Mouse (Mus musculus) forebrain, embryonic 13.5 days (tissue): Measurements from ENCODE around the gene Trpm8. TPM values are rescaled to one million over a fixed set of nuclear protein-coding genes. Genes with fewer than 3 reads are reported as not detected.
A peak's percentile ranks its signal among the peaks of the same experiment; 100 is the strongest.

ENCODE experiments used
- ATAC-seq: fragments of 200-750 bp; cut with Nextera tagmentation; 2 replicates; pipeline ENCODE4 v1.8.0; 2017
- H3K27ac ChIP-seq: fragments of 300-500 bp; sonication (generic); 2 replicates; pipeline ENCODE4 v1.5.1; 2015; ENCODE audit warnings: inconsistent platforms, mild to moderate bottlenecking, moderate library complexity
- H3K27me3 ChIP-seq: fragments of 300-500 bp; sonication (generic); 2 replicates; pipeline ENCODE4 v1.6.1; 2015; ENCODE audit warnings: mild to moderate bottlenecking, inconsistent platforms
- H3K36me3 ChIP-seq: fragments of 300-500 bp; sonication (generic); 2 replicates; pipeline ENCODE4 v1.6.1; 2015; ENCODE audit warnings: mild to moderate bottlenecking, inconsistent platforms; ENCODE audit not compliant: poor library complexity, severe bottlenecking
- H3K4me1 ChIP-seq: fragments of 300-500 bp; sonication (generic); 2 replicates; pipeline ENCODE4 v1.6.1; 2015; ENCODE audit warnings: inconsistent platforms
- H3K4me2 ChIP-seq: fragments of 300-500 bp; sonication (generic); 2 replicates; pipeline ENCODE4 v1.6.1; 2015; ENCODE audit warnings: inconsistent platforms, mild to moderate bottlenecking, moderate library complexity
- H3K4me3 ChIP-seq: fragments of 300-500 bp; sonication (generic); 2 replicates; pipeline ENCODE4 v1.5.1; 2015; ENCODE audit warnings: mild to moderate bottlenecking, inconsistent platforms
- H3K9ac ChIP-seq: fragments of 300-500 bp; sonication (generic); 2 replicates; pipeline ENCODE4 v1.6.1; 2015; ENCODE audit warnings: mild to moderate bottlenecking, inconsistent platforms
- H3K9me3 ChIP-seq: fragments of 300-500 bp; sonication (generic); replicated peaks from 2 replicates; pipeline ENCODE4 v1.6.1; 2016; ENCODE audit warnings: inconsistent platforms
- WGBS: fragments of 180-500 bp; shearing (Covaris S2); methylation state at CpG from one replicate; pipeline ENCODE4 v1.1.7; 2015; 5-methylcytosine and 5-hydroxymethylcytosine counted together
- polyA plus RNA-seq: library from polyadenylated mRNA; unstranded; fragments of >200 nt; fragmentation: Nextera tagmentation; extraction: Ambion mirVana; gene quantifications from 2 replicates; pipeline ENCODE4 v1.2.1, GENCODE M21; 2015

Trpm8 gene
- polyA plus RNA-seq, 1 experiment from 2014 or later: 0.06 TPM

DNA sequence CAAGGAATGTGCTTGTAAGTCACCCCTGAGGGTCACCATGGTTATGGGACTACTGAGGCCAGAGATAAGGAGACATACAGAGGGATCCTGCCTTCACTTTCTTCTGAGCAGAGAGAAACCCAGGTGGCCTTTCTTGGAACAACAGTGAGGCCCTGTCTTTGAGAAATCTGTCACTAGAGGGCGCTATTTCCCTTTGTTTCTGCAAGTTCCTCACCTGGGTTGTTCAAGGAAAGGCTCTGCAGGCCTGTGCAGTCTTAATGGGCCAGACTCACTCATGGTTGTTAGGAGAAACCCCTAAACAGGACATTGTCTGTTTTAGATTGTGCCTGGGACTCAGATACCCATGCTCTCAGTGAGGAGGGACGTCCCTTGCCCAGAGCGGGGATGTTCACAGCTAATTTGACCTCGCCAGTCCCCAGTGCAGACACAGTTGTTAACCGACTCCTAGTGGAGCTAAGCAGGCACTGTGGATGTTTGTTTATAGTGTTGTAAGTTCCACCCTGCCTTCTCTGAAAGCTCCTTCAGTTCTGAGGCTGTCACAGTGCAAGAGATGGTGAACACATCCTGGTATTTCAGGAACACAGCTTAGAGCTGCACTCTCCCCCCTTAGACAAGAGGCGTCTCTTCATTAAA, 80.1 kb downstream of the Trpm8 start:
- Histone ChIP-seq H3K27ac (no peak overlapping the region), H3K9ac (no peak overlapping the region), H3K4me1 (0 out of 2 replicates have a peak, but pooled peaks cover 5% of the 10 kb centered on the region), H3K4me3 (no peak overlapping the region), H3K4me2 (no peak overlapping the region), H3K36me3 (no peaks in the 10 kb centered on the region), H3K9me3 (no peaks in the 10 kb centered on the region), H3K27me3 (no peaks in the 10 kb centered on the region)
- 61% methylated on average over 6 of the region's 6 CpGs for WGBS
- peak; percentile 84 for ATAC-seq

GRCm38 (mm10) chr1:88358102-88358654, 80.7 kb downstream of the Trpm8 start:
- Histone ChIP-seq H3K4me3 (no peak overlapping the region), H3K4me1 (no peaks in the 10 kb centered on the region), H3K27ac (no peak overlapping the region), H3K4me2 (no peak overlapping the region), H3K9ac (no peak overlapping the region), H3K9me3 (no peaks in the 10 kb centered on the region), H3K27me3 (no peaks in the 10 kb centered on the region), H3K36me3 (no peaks in the 10 kb centered on the region)
- ATAC-seq: no peak
- 75% methylated on average over 7 of the region's 7 CpGs for WGBS

DNA sequence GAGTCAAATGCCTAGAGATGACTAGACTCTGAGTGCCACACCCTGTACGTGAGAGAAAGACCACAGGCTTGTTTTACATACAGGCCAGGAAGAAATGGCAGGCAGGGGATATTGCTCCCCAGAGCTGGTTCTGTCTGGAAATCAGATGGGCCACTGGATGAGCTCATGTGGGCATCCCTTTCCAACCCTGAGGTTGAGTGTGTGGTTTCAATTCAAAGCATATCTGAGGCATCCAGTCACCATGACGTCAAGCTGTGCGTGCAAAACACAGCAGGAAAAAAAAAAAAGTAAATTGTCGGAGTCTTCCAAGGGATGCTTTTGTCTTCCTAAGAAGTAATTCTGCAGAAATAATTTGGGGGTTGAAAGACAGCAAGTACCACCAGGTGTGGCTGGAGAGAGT, 83.6 kb downstream of the Trpm8 start:
- Histone ChIP-seq H3K9ac (no peak overlapping the region), H3K9me3 (no peaks in the 10 kb centered on the region), H3K4me3 (no peak overlapping the region), H3K27ac (no peak overlapping the region), H3K36me3 (no peaks in the 10 kb centered on the region), H3K4me1 (no peaks in the 10 kb centered on the region), H3K27me3 (no peaks in the 10 kb centered on the region), H3K4me2 (no peak overlapping the region)
- WGBS: 45% methylated on average over 4 of the region's 4 CpGs
- ATAC-seq: no peak

DNA sequence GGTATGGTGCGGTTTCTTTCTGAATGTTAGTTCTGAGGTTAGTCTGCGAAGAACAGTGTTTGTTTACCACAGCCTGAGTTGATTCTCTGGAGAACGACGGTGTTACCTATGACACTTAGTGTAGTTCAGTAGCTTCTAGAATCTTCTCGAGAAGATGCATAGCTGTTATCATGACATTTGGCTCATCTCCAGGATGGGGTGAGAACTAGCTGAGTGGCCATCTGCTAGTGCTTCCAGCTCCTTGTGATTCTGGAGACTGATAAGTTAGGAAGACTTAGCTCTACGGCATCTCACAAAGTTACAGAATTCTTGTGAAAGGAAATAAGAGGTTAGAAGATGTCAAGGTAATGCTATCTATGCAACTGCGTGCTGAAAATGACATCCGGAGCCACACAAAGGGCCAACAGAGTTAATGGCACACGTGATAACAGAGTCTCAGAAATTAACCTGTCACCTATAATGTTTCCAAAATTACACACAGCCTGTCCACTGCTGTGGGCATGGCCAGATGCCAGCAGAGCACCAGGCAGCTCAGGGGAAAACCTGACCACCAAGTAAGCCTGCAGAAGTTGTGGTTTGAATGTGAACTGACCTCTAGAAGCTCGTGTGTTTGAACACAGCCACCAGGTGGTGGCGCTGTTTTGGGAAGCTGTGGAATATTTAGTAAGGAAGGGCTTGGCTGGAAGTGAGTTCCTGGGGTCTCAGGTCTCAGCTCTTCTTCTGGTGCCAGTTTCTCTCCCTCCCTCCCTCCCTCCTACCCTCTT, 89.6 kb downstream of the Trpm8 start:
- H3K27me3 ChIP-seq: no peaks in the 10 kb centered on the region
- H3K36me3 ChIP-seq: no peaks in the 10 kb centered on the region
- no peak overlapping the region for H3K4me2 ChIP-seq
- no peak overlapping the region for H3K27ac ChIP-seq
- no peaks in the 10 kb centered on the region for H3K9me3 ChIP-seq
- no peak for ATAC-seq
- H3K4me1 ChIP-seq: peaks cover 7% of the 10 kb centered on the region
- no peak overlapping the region for H3K4me3 ChIP-seq
- 83% methylated on average over 11 of the region's 11 CpGs for WGBS
- no peak overlapping the region for H3K9ac ChIP-seq

- H3K9ac ChIP-seq: no peak overlapping the region
- no peak for ATAC-seq
- no peak overlapping the region for H3K27ac ChIP-seq
- no peak overlapping the region for H3K4me2 ChIP-seq
- no peaks in the 10 kb centered on the region for H3K36me3 ChIP-seq
- no peaks in the 10 kb centered on the region for H3K9me3 ChIP-seq
- H3K4me1 ChIP-seq: no peaks in the 10 kb centered on the region
- no peaks in the 10 kb centered on the region for H3K27me3 ChIP-seq
- WGBS: 94% methylated on average over 1 of the region's 1 CpGs
- no peak overlapping the region for H3K4me3 ChIP-seq
Observed at GRCm38 (mm10) chr1:88378446-88378845, 101.0 kb downstream of the Trpm8 start.

DNA sequence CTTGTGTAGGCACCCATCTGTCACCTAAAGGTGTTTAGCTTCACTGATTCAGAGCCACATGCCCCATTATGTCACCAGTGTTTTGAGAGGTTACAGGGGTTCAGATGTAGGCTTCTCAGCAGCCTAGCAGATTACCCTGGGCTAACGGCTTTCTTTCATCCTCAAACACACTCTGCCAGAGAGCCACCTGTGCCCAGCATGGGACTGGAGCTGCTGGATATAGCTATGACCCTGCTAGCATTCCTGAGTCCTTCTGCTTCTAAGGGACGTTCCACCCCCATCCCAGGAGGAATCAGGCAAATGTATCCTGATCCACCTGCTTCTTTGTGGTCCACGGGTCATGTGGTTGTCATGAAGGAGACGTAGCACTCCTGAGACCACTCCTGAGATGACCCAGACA, 114.2 kb downstream of the Trpm8 start:
- Histone ChIP-seq H3K4me3 (no peak overlapping the region), H3K4me2 (no peak overlapping the region), H3K36me3 (no peaks in the 10 kb centered on the region), H3K27me3 (no peaks in the 10 kb centered on the region), H3K9me3 (no peaks in the 10 kb centered on the region), H3K9ac (no peak overlapping the region), H3K4me1 (no peaks in the 10 kb centered on the region), H3K27ac (no peak overlapping the region)
- 81% methylated on average over 4 of the region's 4 CpGs for WGBS
- no peak for ATAC-seq

DNA sequence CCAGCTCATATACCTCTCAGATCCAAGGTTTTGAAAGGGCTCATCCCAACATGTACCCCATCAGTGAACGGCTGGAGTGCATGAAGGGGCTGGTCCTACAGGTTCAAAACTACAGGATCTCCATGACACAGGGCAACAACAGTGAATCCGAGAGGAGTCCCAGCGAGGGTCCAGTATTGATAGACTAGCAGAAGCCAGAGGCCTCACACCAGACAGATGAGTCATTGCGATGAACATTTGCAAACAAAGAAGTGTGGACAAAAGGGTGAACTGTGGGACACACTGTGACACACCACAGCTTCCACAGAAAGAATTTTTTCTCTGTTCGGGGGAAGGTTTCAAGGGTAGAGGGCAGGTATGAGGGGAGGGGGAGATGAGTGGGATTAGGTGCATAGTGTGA, 115.9 kb downstream of the Trpm8 start:
- ATAC-seq: no peak
- H3K4me1 ChIP-seq: no peaks in the 10 kb centered on the region
- H3K36me3 ChIP-seq: no peaks in the 10 kb centered on the region
- 87% methylated on average over 5 of the region's 5 CpGs for WGBS
- no peaks in the 10 kb centered on the region for H3K27me3 ChIP-seq
- H3K4me2 ChIP-seq: no peak overlapping the region
- H3K9ac ChIP-seq: no peak overlapping the region
- no peak overlapping the region for H3K4me3 ChIP-seq
- no peak overlapping the region for H3K27ac ChIP-seq
- H3K9me3 ChIP-seq: no peaks in the 10 kb centered on the region

DNA sequence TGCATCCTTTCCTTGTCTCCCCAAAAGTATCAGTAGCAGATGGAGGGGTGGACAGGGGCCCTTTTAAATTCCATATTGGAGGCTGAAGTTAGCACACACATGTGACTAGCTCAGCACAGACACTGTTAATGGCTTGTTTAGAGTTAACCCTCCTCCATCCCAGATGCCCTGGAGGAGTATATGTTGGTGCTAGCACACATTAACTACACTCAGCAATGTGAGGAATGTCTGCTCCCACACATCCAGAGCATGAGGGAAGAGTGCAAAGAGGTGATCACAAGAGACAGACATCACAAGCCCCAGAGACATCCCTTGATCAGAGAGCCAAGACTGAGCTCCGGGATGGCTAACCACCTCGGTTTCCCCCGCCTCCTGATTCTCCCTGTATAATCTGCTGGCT, 125.9 kb downstream of the Trpm8 start:
- no peak overlapping the region for H3K27ac ChIP-seq
- no peak overlapping the region for H3K9ac ChIP-seq
- no peak overlapping the region for H3K4me2 ChIP-seq
- no peak for ATAC-seq
- H3K27me3 ChIP-seq: no peaks in the 10 kb centered on the region
- H3K4me3 ChIP-seq: no peak overlapping the region
- H3K36me3 ChIP-seq: no peaks in the 10 kb centered on the region
- no peaks in the 10 kb centered on the region for H3K4me1 ChIP-seq
- WGBS: 85% methylated on average over 3 of the region's 3 CpGs
- no peaks in the 10 kb centered on the region for H3K9me3 ChIP-seq

DNA sequence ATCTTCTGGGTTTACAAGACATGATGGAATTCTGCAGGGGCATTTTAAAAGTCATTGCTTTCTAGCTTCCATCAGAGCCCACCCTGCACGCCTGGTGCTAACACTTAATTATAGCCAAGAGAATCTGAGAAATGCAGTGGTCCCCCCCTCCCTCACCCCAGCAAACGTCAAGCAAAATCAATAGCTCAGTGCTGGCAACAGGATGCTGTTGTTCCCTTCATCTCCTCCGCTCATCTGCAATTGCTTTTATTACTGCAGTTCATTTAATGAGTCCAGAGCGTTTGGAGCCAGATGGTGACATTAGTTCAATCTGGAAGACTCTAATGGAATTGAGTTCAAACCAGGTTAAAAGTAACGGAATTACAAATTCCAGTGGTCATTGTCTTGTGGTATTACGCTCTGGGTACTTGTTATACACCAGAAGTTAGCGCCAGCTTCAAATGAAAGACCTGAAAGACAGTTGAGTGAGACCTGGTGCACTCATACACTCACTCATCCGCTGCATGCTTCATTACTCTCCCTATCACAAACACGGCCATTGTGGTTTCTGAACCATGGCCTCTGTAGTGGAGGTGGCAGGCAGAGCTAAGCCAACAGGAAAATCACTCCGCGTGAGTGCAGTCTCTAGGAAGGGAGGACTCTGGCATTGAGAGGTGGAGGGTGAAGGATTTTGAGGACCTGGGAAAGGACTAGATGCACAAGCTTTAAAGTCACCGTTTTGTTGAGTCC, 128.8 kb downstream of the Trpm8 start:
- no peak overlapping the region for H3K4me3 ChIP-seq
- H3K9me3 ChIP-seq: no peaks in the 10 kb centered on the region
- H3K4me2 ChIP-seq: no peak overlapping the region
- H3K9ac ChIP-seq: no peak overlapping the region
- 47% methylated on average over 12 of the region's 12 CpGs for WGBS
- no peaks in the 10 kb centered on the region for H3K27me3 ChIP-seq
- H3K27ac ChIP-seq: no peak overlapping the region
- no peaks in the 10 kb centered on the region for H3K4me1 ChIP-seq
- no peak for ATAC-seq
- no peaks in the 10 kb centered on the region for H3K36me3 ChIP-seq

GRCm38 (mm10) chr1:88406807-88407198, 129.3 kb downstream of the Trpm8 start, which contains the start of gene Spp2:
TSS of gene Spp2 (plus strand) at chr1:88406961.
- no peaks in the 10 kb centered on the region for H3K9me3 ChIP-seq
- no peak within 1 kb of the TSS for H3K9ac ChIP-seq
- no peak within 1 kb of the TSS for H3K4me2 ChIP-seq
- ATAC-seq: no peak
- no peak within 1 kb of the TSS for H3K4me3 ChIP-seq
- no peaks in the 10 kb centered on the region for H3K36me3 ChIP-seq
- H3K27me3 ChIP-seq: no peaks in the 10 kb centered on the region
- H3K4me1 ChIP-seq: no peaks in the 10 kb centered on the region
- WGBS: 79% methylated on average over 5 of the region's 5 CpGs
- no peak within 1 kb of the TSS; the same call in 1 of the 2 replicates for H3K27ac ChIP-seq

GRCm38 (mm10) chr1:88408340-88408739, 130.9 kb downstream of the Trpm8 start:
- Histone ChIP-seq H3K4me1 (peaks cover 4% of the 10 kb centered on the region), H3K9ac (no peak overlapping the region), H3K4me3 (no peak overlapping the region), H3K27ac (no peak overlapping the region), H3K9me3 (no peaks in the 10 kb centered on the region), H3K27me3 (no peaks in the 10 kb centered on the region), H3K4me2 (no peak overlapping the region), H3K36me3 (no peaks in the 10 kb centered on the region)
- no peak for ATAC-seq
- 90% methylated on average over 4 of the region's 4 CpGs for WGBS

DNA sequence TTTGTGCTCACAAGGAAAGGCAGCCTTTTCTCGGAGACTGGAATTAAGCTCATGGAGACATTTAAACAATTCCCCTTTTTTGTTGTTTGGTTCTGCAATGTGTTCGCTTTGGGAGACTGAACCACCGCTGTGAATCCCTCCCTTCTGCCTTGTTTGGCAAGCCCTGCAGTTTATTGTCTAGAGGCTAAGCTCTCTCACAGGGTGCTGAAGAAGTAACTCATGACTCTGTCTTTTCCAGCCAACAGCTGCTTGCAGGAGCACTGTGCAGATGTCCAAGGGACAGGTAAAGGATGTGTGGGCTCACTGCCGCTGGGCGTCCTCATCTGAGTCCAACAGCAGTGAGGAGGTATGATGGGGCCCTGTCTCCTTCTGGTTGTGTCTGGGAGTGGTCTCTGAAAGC, 134.6 kb downstream of the Trpm8 start:
- H3K4me3 ChIP-seq: no peak overlapping the region
- no peaks in the 10 kb centered on the region for H3K36me3 ChIP-seq
- H3K27ac ChIP-seq: no peak overlapping the region
- H3K4me2 ChIP-seq: no peak overlapping the region
- 37% methylated on average over 5 of the region's 5 CpGs for WGBS
- H3K4me1 ChIP-seq: peaks cover 4% of the 10 kb centered on the region
- no peak overlapping the region for H3K9ac ChIP-seq
- no peaks in the 10 kb centered on the region for H3K9me3 ChIP-seq
- no peak for ATAC-seq
- H3K27me3 ChIP-seq: no peaks in the 10 kb centered on the region
